Mouse (Mus musculus) E14TG2a.4 (cell line): ENCODE measurements around the gene Tmem117.

Source experiments
- H3K27me3 ChIP-seq: 2 replicates; pipeline ENCODE4 v1.6.1; 2014; ENCODE audit warnings: low read length, control low read depth; ENCODE audit not compliant: insufficient read depth
- H3K36me3 ChIP-seq: 2 replicates; pipeline ENCODE4 v1.6.1; 2014; ENCODE audit warnings: low read length, control low read depth; ENCODE audit not compliant: insufficient read depth
- H3K4me1 ChIP-seq: replicated peaks from 2 replicates; pipeline ENCODE4 v1.6.1; 2014; ENCODE audit warnings: low read depth, low read length, control low read depth
- H3K4me3 ChIP-seq: replicated peaks from 2 replicates; pipeline ENCODE4 v1.5.1; 2014; ENCODE audit warnings: mild to moderate bottlenecking, low read length
- H3K9me3 ChIP-seq: 2 replicates; pipeline ENCODE4 v1.6.1; 2014; ENCODE audit warnings: low read length, control low read depth
- CTCF ChIP-seq: conservative IDR thresholded peaks from 2 replicates; pipeline ENCODE4 v1.5.1; 2014; ENCODE audit warnings: low read length
- NANOG ChIP-seq: IDR thresholded peaks from 2 replicates; pipeline ENCODE4 v1.6.1; 2014; ENCODE audit warnings: borderline replicate concordance, low read length, mixed read lengths
- POU5F1 ChIP-seq: IDR thresholded peaks from 2 replicates; pipeline ENCODE4 v1.6.1; 2014; ENCODE audit warnings: low read length, borderline replicate concordance

Gene Tmem117

DNA sequence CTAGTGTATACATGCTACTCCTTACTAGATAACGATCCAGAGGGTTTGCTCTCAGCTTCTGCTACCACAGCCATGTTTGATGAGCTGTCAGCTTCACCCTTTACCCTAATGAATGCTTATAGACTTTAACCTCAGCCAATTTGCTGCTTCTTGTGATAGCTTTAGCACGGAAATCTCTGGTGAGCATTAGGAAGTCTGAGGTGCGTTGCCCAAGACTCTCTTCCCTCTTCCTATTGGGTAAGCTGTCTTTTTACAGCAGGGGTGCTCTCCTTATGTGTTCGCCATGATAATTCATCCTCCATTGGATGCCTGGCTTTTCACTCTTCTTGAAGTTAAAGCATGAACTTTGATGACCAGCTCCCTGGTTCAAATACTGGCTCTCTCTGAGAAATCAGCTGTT is 328.2 kb downstream of the Tmem117 start:
- no peaks in the 10 kb centered on the region for H3K4me1 ChIP-seq
- H3K36me3 ChIP-seq: no peaks in the 10 kb centered on the region
- TF ChIP-seq CTCF (no peak), POU5F1 (no peak), NANOG (no peak)
- no peaks in the 10 kb centered on the region for H3K9me3 ChIP-seq
- no peak overlapping the region for H3K4me3 ChIP-seq
- no peaks in the 10 kb centered on the region for H3K27me3 ChIP-seq

DNA sequence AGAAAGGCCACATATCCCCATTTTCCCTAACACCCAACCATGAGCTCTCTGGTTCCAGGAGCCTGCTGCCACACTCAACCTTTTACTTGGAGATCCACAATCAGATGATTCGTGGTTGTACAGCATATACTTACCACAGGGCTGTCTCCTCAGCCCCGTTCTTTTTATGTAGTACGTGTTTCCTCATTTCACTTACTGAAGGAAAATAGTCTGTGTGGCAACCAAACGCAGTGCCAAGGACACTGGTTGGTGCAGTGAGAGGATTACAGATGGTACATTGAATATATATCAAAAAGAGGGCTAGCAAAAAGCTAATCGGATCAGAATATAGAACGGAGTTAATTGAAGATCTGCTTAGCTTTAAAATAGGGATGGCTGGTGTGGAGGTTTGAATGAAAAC is 338.0 kb downstream of the Tmem117 start:
- no peaks in the 10 kb centered on the region for H3K27me3 ChIP-seq
- H3K4me3 ChIP-seq: no peak overlapping the region
- no peaks in the 10 kb centered on the region for H3K9me3 ChIP-seq
- H3K36me3 ChIP-seq: no peaks in the 10 kb centered on the region
- no peaks in the 10 kb centered on the region for H3K4me1 ChIP-seq
- TF ChIP-seq CTCF: no peak

DNA sequence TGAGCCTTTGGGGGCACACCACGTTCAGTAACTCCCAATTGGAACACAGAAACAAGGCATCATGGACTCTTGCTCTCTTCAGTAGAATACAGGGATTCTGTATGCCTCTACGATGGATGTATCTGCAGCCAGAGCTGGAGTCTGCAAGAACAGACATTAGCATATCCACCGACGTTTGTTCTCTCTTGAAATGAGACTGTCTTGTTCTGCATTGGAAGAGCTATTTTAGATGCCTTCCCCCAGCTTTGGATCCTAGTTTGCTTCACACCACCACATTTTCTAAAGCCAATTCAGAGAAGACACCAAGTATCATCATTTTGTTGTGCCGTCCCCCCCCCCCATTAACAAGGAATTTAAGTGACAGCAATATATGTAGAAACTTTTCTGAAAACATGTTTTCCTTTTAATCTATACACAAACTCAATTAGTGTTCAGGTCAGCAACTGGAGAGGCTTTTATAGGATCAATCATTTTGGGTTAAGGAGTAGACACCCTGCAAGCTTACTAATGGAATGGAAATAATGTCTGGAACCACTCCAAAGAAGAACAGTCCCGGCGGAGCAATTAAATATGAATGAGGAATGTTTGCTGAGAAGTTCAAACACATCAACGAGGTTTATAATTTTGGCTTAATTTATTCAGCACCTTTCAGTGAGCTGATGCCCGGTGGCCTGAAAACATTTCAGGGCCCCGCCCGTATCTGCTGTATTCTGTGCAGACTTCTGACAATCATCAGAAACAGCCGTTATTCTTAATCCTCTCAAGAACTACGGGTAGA is 339.6 kb downstream of the Tmem117 start:
- Histone ChIP-seq H3K27me3 (no peaks in the 10 kb centered on the region), H3K4me3 (no peak overlapping the region)
- no peak for TF ChIP-seq NANOG
- TF ChIP-seq CTCF: no peak
- TF ChIP-seq POU5F1: no peak

DNA sequence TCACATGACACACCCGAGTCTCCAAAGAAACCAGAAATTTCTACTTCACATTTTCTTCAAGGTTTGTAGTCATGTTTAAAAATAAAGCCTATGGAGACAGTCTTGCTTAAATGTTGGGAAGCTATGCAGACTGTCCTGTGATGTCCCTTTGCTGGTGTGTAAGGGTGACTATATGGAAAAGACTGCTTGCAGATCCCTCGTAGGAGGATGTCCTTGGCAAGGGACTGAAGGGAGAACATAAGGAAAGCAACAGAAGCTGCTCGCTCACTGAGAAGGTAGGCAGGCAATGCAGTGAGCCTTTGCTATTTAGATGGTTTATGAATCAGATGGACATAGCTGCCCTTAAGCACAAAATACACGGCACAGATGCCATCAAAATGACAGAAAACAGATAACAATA is 352.8 kb downstream of the Tmem117 start:
- Histone ChIP-seq H3K36me3 (no peaks in the 10 kb centered on the region), H3K9me3 (0 out of 2 replicates have a peak, but pooled peaks cover 4% of the 10 kb centered on the region), H3K4me1 (no peaks in the 10 kb centered on the region), H3K27me3 (no peaks in the 10 kb centered on the region), H3K4me3 (no peak overlapping the region)
- TF ChIP-seq CTCF (no peak), POU5F1 (no peak), NANOG (no peak)

More for the DNA sequence above, 339.6 kb downstream of the Tmem117 start:
- H3K4me1 ChIP-seq: no peaks in the 10 kb centered on the region
- H3K9me3 ChIP-seq: no peaks in the 10 kb centered on the region
- no peaks in the 10 kb centered on the region for H3K36me3 ChIP-seq

DNA sequence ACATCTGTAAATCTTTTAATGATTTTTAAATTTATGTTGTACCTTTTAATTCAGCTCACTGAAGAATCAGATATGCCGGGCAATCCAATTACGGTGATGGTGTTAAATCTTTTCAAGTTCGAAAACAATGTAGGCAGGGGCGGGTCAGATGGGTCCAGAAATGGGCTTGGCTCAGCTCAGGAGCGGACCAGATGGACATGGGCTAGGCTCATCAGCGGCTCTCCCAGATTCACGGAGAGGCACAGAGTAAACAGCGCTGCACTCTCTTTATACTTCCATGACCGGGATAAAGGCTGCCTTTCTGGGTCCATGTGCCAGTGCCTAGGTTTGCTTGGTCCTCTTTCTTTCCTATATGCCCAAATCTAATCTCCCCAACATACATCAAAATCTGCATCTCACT is 366.3 kb downstream of the Tmem117 start:
- no peak for TF ChIP-seq POU5F1
- TF ChIP-seq NANOG: no peak
- no peak for TF ChIP-seq CTCF
- Histone ChIP-seq H3K4me3 (no peak overlapping the region), H3K4me1 (no peaks in the 10 kb centered on the region)

DNA sequence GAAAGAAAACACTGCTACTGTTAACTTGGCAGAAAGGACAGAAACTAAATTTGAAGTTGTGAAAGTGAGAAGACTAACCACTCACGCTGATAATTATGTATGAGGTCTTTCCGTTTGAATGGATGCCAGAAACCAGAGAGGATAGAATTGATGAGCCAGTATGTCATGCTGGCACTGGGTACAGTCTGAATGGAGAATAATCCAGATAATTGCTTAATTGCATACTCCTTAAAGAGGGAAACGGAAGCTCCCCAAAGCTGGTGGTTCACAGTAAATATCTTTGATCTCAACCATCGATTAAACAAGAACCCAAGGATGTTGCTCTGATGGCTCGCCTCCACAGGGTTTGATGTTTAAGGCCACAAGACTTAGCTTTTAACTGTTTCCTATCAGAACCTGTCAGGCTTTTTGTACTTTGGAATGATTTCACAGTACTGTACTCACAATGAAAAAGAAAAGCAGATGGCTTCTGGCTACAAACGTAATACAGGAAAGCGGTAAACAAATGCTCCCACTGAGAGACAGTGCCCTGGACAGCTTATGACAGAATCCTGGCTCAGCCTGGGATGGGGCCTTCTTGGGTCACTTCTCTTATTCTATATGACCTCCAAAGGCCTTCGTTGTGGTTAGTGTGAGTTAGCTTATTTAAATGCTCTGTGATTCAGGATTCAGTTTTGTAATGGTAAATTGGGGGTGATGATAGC is 376.2 kb downstream of the Tmem117 start:
- H3K4me1 ChIP-seq: no peaks in the 10 kb centered on the region
- no peaks in the 10 kb centered on the region for H3K36me3 ChIP-seq
- H3K27me3 ChIP-seq: no peaks in the 10 kb centered on the region
- TF ChIP-seq POU5F1 (no peak), CTCF (no peak), NANOG (no peak)
- H3K9me3 ChIP-seq: no peaks in the 10 kb centered on the region
- no peak overlapping the region for H3K4me3 ChIP-seq

More for the DNA sequence above, 366.3 kb downstream of the Tmem117 start:
- Histone ChIP-seq H3K9me3 (no peaks in the 10 kb centered on the region), H3K27me3 (no peaks in the 10 kb centered on the region), H3K36me3 (no peaks in the 10 kb centered on the region)

DNA sequence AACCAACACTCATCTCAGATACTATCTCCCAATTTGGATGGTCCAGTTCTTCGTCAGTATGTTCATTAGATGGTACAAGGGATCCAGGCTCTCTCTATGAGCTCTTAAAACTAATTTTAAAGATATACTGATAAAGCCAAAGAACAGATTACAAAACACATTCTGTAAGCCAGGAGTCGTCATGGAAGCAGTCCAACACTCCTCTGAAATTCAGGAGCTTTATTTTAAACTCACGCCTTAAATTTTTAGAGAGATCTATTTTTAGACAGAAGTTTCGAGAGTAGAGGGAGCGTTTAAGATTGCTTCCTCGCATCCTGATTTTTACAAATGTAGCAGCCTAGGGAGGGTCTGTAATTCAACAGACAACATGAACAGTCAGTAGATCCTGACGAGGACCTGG is 393.2 kb downstream of the Tmem117 start:
- no peaks in the 10 kb centered on the region for H3K4me1 ChIP-seq
- H3K27me3 ChIP-seq: no peaks in the 10 kb centered on the region
- H3K36me3 ChIP-seq: no peaks in the 10 kb centered on the region
- H3K4me3 ChIP-seq: no peak overlapping the region
- no peaks in the 10 kb centered on the region for H3K9me3 ChIP-seq
- TF ChIP-seq POU5F1 (no peak), NANOG (no peak), CTCF (no peak)

DNA sequence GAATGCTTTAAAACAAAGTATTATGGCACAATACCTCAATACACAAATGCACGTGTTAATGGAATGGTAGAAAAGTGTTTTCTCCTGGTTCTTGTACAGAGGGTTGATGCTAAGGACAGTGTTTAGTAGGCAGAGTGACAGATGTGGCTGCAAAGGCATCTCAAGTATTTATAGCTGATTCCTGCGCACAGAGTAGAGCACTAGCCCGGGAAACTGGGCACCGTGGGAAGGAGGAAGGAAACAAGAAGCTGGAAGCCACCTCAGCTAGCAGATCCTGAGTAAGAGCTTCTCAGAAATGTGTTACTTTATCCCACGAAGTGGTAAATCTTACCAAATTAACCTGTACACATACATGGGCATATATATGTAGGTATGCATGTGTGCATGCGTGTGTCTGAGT is 395.4 kb downstream of the Tmem117 start:
- Histone ChIP-seq H3K4me1 (no peaks in the 10 kb centered on the region), H3K4me3 (no peak overlapping the region), H3K36me3 (no peaks in the 10 kb centered on the region), H3K9me3 (no peaks in the 10 kb centered on the region), H3K27me3 (no peaks in the 10 kb centered on the region)
- no peak for TF ChIP-seq NANOG
